Mouse (Mus musculus): ENCODE results near the gene Cacnb1. TPM values are rescaled to one million over a fixed set of nuclear protein-coding genes. Genes with fewer than 3 reads are reported as not detected.

The Cacnb1 gene
- total and polyA plus RNA-seq, 2 experiments from 2014 or later: 57.2 to 76.4 TPM

DNA sequence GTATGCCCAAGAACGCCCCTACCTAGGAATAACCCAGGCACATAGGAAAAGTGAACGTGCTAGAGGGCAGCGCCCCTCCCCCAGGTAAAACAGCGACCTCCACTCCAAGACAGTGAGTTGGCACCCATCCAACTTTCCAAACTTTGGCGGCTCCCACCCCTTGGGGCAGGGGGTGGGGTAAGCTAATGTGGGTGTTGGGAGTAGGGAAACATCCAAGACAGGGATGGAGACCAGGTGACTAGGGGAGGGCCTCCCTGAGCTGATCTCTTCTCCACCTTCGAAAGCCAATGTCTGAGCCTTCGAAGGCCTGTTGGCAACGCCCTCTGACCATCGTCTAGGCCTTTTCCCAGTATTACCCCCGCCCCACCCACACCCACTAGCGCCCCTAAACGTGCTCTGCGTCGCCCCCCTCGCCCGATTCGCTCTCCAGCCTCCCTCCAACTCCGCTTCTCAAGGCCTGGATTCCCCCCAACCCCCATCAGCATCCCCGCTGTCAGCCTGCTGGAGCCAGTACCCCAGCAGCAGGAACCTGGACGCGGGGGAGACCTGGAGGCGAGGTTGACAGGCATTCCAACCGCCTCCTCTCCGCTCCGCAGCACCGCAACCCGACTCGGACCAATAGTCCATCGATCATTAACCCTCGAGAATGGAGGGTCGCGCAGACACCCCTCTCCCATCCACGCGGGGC, 1.1 kb downstream of the Cacnb1 start:
- Histone ChIP-seq H3K9ac (peak overlapping the region; percentile 94), H3K27me3 (ENCODE audit: insufficient read depth, low read length) (no peaks in the 10 kb centered on the region), H3K4me1 (ENCODE audit: insufficient read depth) (peaks cover 29% of the 10 kb centered on the region), H3K36me3 (ENCODE audit: insufficient read depth) (peaks cover 14% of the 10 kb centered on the region), H3K4me3 (ENCODE audit: low read depth, low read length) (peak overlapping the region; percentile 81), H3K4me2 (ENCODE audit: low read depth) (peak overlapping the region; percentile 65), H3K9me3 (ENCODE audit: low read length) (no peaks in the 10 kb centered on the region), H3K27ac (ENCODE audit: low read depth, low read length) (peak overlapping the region; percentile 92)
- TF ChIP-seq CTCF (IDR thresholded peaks at IDR 0.05; ENCODE audit: low read depth): no peak; the same call in 1 of the 2 replicates
- ATAC-seq (peak; percentile 26), DNase-seq (peak; percentile 80)
- WGBS: 3% methylated on average over 34 of the region's 34 CpGs

DNA sequence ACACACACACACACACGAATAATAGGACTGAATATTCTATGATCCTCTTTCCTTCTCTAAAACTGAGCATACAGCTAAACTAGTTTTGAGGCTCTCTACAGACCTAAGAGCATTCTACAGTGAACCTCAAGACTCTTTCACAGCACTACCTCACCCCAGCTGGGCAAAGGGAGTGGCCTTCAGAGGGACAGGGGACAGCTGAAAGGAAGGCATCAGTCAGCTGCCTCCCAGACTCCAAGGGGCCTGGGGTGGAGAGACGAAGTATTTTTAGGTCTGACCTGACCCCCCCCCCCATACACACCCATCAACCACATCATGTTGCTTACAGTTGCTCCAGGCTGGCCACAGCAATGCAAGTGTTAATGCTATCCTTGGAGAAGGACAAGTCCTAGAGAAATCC, 1.7 kb downstream of the Cacnb1 start:
- no peak for ATAC-seq

DNA sequence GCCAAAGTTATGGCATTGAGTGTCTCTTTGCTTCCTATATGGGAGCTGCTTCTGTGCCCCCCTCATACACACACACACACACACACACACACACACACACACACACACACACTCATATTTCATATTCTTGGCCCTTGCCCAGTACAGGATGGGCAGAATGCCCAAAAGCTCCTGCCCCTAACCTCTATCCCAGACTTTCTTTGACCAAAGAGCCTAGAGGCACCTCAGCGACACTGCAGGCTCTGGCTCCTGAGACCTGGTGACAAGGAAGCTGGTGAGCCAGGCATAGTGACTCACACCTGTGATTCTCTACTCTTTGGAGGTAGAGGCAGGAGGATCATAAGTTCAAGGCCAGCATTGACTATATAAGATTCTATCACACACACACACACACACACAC, 2.1 kb downstream of the Cacnb1 start:
- Histone ChIP-seq H3K4me3 (ENCODE audit: low read depth, low read length) (peak overlapping the region; percentile 81), H3K9ac (peak overlapping the region; percentile 38; the same call in 1 of the 2 replicates), H3K27me3 (ENCODE audit: insufficient read depth, low read length) (no peaks in the 10 kb centered on the region), H3K4me2 (ENCODE audit: low read depth) (peak overlapping the region; percentile 65), H3K36me3 (ENCODE audit: insufficient read depth) (peaks cover 24% of the 10 kb centered on the region), H3K4me1 (ENCODE audit: insufficient read depth) (peaks cover 25% of the 10 kb centered on the region), H3K27ac (ENCODE audit: low read depth, low read length) (peak overlapping the region; percentile 76; the same call in 1 of the 2 replicates), H3K9me3 (ENCODE audit: low read length) (no peaks in the 10 kb centered on the region)
- ATAC-seq (no peak), DNase-seq (no peak)
- peak; percentile 31 for TF ChIP-seq CTCF (IDR thresholded peaks at IDR 0.05; ENCODE audit: low read depth)
- 29% methylated on average over 1 of the region's 1 CpGs for WGBS

More for the DNA sequence above, 1.7 kb downstream of the Cacnb1 start:
- no peak for DNase-seq
- Histone ChIP-seq H3K9ac (peak overlapping the region; percentile 94), H3K27ac (ENCODE audit: low read depth, low read length) (peak overlapping the region; percentile 21; the same call in 1 of the 2 replicates), H3K4me1 (ENCODE audit: insufficient read depth) (peaks cover 29% of the 10 kb centered on the region), H3K4me2 (ENCODE audit: low read depth) (peak overlapping the region; percentile 65), H3K36me3 (ENCODE audit: insufficient read depth) (peaks cover 19% of the 10 kb centered on the region), H3K27me3 (ENCODE audit: insufficient read depth, low read length) (no peaks in the 10 kb centered on the region), H3K9me3 (ENCODE audit: low read length) (no peaks in the 10 kb centered on the region), H3K4me3 (ENCODE audit: low read depth, low read length) (peak overlapping the region; percentile 81)
- TF ChIP-seq CTCF (IDR thresholded peaks at IDR 0.05; ENCODE audit: low read depth): no peak
- WGBS: 36% methylated on average over 2 of the region's 2 CpGs

DNA sequence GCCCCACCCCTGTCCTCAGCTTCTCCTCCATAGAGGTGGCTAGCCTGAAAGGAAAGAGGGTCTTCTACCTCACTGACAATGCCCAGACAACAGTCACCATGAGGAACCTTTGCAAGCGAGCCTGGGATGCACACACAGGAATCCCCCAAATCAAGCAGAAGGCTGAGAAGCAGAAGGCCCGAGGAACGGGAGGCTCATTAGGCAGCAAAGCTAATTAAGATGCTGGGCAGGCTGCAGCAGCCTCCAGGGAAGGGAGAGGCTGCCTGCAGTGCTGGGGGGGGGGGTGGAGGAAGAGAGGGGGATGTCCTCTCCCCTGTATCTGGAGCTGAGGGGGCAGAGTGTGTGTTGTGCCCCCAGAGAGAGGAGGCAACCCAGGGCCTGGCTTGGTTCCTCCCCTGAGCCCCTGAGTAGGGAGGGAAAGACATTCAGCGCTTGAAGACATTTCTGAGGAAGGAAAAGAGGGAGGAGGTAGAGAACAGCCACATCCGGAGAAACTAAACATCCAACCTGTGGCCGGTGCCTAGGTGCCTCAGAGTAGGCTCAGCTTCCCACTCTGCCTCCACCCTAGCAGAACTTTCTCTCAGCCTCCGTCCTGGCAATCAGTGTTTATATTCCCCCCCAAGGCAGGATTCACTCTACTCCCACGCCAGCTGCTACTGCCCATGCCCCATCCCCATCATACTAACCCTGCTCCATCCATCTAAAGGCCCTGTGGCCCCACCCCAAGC, 2.8 kb downstream of the Cacnb1 start:
- ATAC-seq (peak; percentile 8; the same call in 1 of the 2 replicates), DNase-seq (no peak)
- Histone ChIP-seq H3K4me1 (ENCODE audit: insufficient read depth) (peaks cover 25% of the 10 kb centered on the region), H3K9me3 (ENCODE audit: low read length) (no peaks in the 10 kb centered on the region), H3K9ac (peak overlapping the region; percentile 38), H3K36me3 (ENCODE audit: insufficient read depth) (peaks cover 30% of the 10 kb centered on the region), H3K4me2 (ENCODE audit: low read depth) (peak overlapping the region; percentile 65), H3K27ac (ENCODE audit: low read depth, low read length) (peak overlapping the region; percentile 76), H3K4me3 (ENCODE audit: low read depth, low read length) (peak overlapping the region; percentile 81), H3K27me3 (ENCODE audit: insufficient read depth, low read length) (no peaks in the 10 kb centered on the region)
- WGBS: 12% methylated on average over 8 of the region's 8 CpGs
- no peak for TF ChIP-seq CTCF (IDR thresholded peaks at IDR 0.05; ENCODE audit: low read depth)

DNA sequence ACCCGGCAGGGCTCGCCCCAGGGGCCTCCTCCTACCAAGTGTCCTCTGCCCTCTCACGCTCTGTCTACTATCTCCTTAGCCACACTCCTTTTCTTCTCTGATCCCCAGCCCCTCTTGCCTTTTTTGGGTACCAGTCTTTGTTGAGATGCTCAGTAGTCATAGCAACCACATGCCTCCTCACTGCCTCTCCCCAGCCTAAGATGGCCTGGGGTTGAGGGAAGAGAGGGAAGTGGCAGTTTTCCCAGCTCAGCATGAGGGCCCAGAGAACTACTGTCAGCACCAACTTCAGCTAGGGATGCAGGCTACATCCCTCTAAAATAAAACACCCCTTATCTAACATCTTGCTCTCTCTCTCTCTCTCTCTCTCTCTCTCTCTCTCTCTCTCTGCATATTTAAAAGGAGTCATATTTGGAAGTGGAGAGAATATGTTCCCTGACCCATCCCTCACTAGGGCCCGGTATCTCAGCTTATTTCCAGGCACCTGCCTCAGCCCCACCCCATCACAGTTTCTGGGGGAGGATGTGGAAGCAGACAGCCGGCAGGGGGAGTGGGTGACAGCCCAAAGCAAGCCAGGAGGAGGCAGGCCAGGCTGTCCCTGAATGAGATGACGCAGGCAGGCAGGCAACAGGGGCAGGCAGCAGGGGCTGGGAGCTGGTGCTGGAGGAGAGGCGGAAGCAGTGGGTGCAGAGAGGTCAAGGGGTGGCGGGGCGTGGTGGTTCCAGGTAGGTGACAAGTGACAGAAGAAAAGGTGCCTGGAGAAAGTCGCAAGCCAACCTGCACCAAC, 3.8 kb downstream of the Cacnb1 start:
- peaks cover 25% of the 10 kb centered on the region for H3K4me1 ChIP-seq (ENCODE audit: insufficient read depth)
- peak overlapping the region; percentile 38 for H3K9ac ChIP-seq
- H3K36me3 ChIP-seq (ENCODE audit: insufficient read depth): peaks cover 38% of the 10 kb centered on the region
- TF ChIP-seq CTCF (IDR thresholded peaks at IDR 0.05; ENCODE audit: low read depth): peak; percentile 75
- no peak for DNase-seq
- H3K27ac ChIP-seq (ENCODE audit: low read depth, low read length): peak overlapping the region; percentile 76
- 31% methylated on average over 10 of the region's 10 CpGs for WGBS
- ATAC-seq: peak; percentile 44
- H3K9me3 ChIP-seq (ENCODE audit: low read length): no peaks in the 10 kb centered on the region
- peak overlapping the region; percentile 65 for H3K4me2 ChIP-seq (ENCODE audit: low read depth)
- no peak overlapping the region for H3K4me3 ChIP-seq (ENCODE audit: low read depth, low read length)
- H3K27me3 ChIP-seq (ENCODE audit: insufficient read depth, low read length): no peaks in the 10 kb centered on the region

DNA sequence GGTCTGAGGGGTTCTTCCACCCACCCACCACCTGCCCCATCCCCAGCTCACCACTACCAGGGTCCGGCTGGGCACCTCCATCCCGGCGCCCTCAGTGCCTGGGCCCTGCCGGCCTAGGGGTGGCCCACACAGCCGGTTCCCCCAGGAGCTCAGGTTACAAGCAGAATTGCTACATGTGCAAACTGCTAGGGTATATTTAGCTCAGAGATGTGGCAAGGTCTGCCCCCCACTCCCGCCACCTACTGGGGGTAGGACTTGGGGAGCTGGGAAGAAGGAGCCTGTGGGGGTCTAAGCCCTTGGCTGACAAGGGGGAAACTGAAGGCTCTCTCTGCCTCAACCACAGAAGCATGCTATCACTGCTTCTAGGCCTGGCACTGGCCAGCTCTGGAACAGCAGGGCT, 4.6 kb downstream of the Cacnb1 start:
- 77% methylated on average over 6 of the region's 6 CpGs for WGBS
- Histone ChIP-seq H3K27me3 (ENCODE audit: insufficient read depth, low read length) (no peaks in the 10 kb centered on the region), H3K4me2 (ENCODE audit: low read depth) (no peak overlapping the region), H3K4me3 (ENCODE audit: low read depth, low read length) (no peak overlapping the region), H3K9me3 (ENCODE audit: low read length) (no peaks in the 10 kb centered on the region), H3K9ac (no peak overlapping the region), H3K4me1 (ENCODE audit: insufficient read depth) (peaks cover 22% of the 10 kb centered on the region), H3K36me3 (ENCODE audit: insufficient read depth) (peaks cover 41% of the 10 kb centered on the region), H3K27ac (ENCODE audit: low read depth, low read length) (no peak overlapping the region)
- no peak for DNase-seq
- no peak for ATAC-seq
- no peak for TF ChIP-seq CTCF (IDR thresholded peaks at IDR 0.05; ENCODE audit: low read depth)
